Mouse (Mus musculus) embryonic fibroblast, embryonic 13.5 days (primary cell): ENCODE data around the gene Kcnh1. TPM values are rescaled to one million over a fixed set of nuclear protein-coding genes. Genes with fewer than 3 reads are reported as not detected.

Experiments used
- H3K27ac ChIP-seq: 2 replicates; pipeline ENCODE4 v1.5.1; 2012; ENCODE audit warnings: low read length, control low read depth, inconsistent platforms; ENCODE audit not compliant: insufficient read depth
- H3K4me1 ChIP-seq: 2 replicates; pipeline ENCODE4 v1.6.1; 2011; ENCODE audit warnings: low read length; ENCODE audit not compliant: control insufficient read depth, insufficient read depth
- H3K4me3 ChIP-seq: 2 replicates; pipeline ENCODE4 v1.5.1; 2011; ENCODE audit warnings: mild to moderate bottlenecking, control low read depth, low read length; ENCODE audit not compliant: insufficient read depth
- CTCF ChIP-seq: IDR thresholded peaks from 2 replicates; pipeline ENCODE4 v1.5.1; 2011; ENCODE audit warnings: mild to moderate bottlenecking, control low read depth, low read length, moderate library complexity, borderline replicate concordance; ENCODE audit not compliant: insufficient read depth
- POLR2A ChIP-seq: IDR thresholded peaks from 2 replicates; pipeline ENCODE4 v1.6.1; 2011; ENCODE audit warnings: low read depth, mild to moderate bottlenecking, control low read depth, low read length, moderate library complexity
- polyA plus RNA-seq: library from polyadenylated mRNA; stranded (reverse); fragments of >200 nt; gene quantifications from 2 replicates; pipeline ENCODE4 v1.2.4, GENCODE M21; 2011; ENCODE audit warnings: low read depth; ENCODE audit not compliant: missing spikeins, insufficient read length

Kcnh1 gene
- polyA plus RNA-seq, 1 experiment: not detected

DNA sequence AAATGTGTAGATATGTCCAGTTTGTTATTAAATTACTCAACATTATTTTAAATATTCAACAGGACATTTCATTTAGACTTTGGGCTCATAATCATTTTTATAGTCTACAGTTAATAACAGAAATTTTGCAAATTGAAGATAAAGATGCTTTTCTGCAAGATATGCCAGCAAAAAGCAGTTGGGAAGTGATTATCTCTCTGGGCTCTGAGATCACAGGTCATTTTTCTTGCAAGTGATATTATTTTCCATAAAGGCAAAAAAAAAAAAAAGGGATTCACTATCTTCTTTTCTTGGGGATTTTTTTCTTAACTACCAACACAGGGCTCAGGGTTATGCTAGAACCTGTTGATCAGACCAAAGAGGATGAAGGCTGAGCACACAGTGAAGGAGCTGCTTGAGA lies 342.4 kb downstream of the Kcnh1 start:
- no peaks in the 10 kb centered on the region for H3K4me1 ChIP-seq
- H3K4me3 ChIP-seq: no peak overlapping the region
- TF ChIP-seq POLR2A (no peak), CTCF (no peak)
- H3K27ac ChIP-seq: no peak overlapping the region

DNA sequence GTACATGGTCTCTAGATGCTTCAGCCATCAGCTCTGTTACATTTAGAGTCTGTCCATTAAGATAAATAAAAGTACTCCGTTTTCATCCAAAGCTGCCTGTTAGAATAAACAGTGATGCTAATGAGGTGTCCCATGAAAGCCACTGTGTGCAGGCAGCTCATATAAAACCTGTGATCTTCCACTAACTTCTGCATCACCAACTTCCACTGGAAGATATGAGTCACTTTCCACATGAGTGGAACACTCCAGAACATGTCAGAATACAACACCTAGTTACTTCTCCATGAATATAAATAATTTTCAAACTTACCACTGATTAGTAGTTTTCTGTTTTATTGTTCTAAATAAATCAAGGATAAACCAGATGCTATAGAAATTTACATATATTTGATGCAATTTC lies 345.9 kb downstream of the Kcnh1 start:
- Histone ChIP-seq H3K4me1 (no peaks in the 10 kb centered on the region), H3K27ac (no peak overlapping the region), H3K4me3 (no peak overlapping the region)
- TF ChIP-seq CTCF (no peak), POLR2A (no peak)

DNA sequence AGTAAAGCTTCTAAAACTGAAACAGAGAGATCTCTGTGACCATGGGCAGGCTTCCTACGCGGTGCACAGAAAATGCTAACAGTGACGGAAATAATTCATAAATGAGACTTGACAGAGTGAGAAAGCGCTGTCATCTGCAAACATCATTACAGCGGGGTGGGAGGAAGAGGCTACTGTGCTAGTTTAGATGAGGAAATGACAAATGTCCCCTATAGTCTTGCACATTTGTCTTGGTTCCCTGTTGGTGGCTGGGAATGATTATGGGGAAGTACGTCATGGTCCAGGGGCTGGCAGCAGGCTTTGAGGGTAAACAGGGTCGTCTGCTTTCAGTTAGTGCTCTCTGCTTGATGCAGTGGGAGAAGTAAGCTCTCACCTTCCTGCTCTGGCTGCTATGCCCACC lies 346.6 kb downstream of the Kcnh1 start:
- no peak overlapping the region for H3K27ac ChIP-seq
- H3K4me3 ChIP-seq: no peak overlapping the region
- TF ChIP-seq POLR2A: no peak
- no peak for TF ChIP-seq CTCF
- H3K4me1 ChIP-seq: no peaks in the 10 kb centered on the region

DNA sequence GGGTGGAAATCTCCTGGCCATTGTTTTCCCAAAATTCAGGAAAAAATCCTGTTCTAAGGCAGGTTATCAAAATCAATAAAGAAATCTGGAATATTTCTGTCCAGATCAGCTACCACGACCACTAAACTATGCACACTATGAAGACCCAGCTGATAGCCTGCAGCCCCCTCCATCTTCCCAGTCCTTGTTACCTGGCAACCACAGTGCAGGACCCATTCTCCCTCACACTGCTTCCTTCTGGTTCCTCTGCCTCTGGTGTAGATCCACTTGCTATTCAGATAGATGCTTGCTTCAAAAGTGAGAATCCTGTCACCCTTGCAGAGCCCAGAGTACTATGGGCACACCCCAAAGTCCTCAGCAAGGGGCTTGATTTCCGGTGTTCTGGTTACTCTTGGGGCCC lies 351.5 kb downstream of the Kcnh1 start:
- H3K27ac ChIP-seq: no peak overlapping the region
- no peak overlapping the region for H3K4me3 ChIP-seq
- TF ChIP-seq POLR2A (no peak), CTCF (no peak)
- no peaks in the 10 kb centered on the region for H3K4me1 ChIP-seq

DNA sequence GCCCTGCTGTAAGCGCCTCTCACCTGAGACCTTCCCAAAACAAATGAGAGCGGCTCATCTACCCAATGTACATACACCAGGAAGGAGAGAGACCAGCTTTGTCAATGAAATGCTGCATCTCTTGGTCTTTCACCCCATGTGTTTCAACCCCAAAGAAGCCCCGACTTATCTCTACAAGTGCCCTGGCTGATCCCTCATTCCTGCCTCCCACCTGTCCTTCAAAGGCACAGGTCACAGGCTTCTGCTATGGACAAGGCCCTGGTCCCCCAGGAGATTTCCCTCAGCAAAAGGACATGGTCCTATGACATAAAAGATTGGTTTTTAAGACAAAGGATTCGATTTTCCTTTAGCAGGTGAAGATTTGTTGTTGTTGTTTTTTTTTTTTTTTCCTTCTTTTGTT lies 353.1 kb downstream of the Kcnh1 start:
- Histone ChIP-seq H3K4me3 (no peak overlapping the region), H3K4me1 (no peaks in the 10 kb centered on the region), H3K27ac (no peak overlapping the region)
- TF ChIP-seq CTCF (no peak), POLR2A (no peak)

DNA sequence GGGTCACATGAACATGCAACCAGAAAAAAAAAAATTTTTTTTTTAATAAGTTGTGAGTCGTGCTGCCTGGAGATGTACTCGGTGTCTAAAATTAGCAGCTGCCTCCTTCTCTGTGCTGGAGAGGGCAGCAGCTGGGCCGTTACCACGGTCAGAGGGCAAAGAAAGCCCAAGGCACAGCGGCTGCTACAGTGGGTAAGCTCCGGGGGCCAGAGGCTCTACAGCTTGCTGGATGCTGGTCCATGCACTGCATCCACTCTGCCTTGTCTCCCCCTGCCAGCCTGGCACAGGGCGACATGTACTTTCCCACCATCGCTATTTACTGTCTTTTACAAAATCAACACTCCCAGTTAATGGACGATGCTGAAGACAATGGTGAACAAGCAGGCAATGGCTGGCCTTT lies 353.5 kb downstream of the Kcnh1 start:
- Histone ChIP-seq H3K4me1 (no peaks in the 10 kb centered on the region), H3K27ac (no peak overlapping the region), H3K4me3 (no peak overlapping the region)
- no peak for TF ChIP-seq POLR2A
- no peak for TF ChIP-seq CTCF

DNA sequence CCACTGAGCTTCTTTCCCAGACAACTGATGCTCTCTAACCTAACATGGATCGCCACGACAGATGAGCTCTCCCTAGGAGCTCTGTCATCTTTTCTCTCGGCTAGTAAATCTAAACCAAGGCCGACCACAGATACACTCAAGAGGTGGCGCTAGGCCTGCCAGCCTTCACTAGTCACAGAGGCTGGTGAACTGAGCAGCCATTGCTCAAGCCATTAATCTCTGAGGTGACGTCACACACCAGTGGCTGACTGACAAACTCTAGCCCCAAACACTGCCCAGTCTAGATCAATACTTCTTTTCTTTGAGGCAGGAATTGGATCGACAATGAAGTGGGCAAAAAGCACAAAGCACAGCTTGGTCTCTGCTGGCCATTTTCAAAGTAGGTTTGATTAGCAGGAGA lies 354.3 kb downstream of the Kcnh1 start:
- TF ChIP-seq POLR2A: no peak
- no peak for TF ChIP-seq CTCF
- Histone ChIP-seq H3K4me3 (no peak overlapping the region), H3K27ac (no peak overlapping the region), H3K4me1 (no peaks in the 10 kb centered on the region)

DNA sequence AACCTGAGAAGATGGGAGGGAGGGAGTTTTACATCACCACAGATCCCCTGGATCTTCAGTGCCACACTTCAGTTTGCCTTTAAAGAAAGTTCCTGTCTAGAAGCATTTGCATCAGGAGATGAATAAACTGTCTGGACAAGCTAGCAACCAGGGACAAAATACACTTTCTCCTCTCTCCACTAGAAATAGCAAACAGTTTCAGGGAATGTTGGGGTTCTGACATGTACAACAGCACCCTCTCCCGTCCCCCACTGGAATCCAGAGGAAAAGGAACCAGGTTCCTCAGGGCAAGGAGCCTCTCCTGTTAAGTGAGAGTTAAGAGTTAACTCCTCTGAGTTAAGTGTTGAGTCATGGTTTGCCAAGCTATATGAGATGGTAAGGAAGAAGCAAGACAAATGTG lies 356.3 kb downstream of the Kcnh1 start:
- TF ChIP-seq CTCF (no peak), POLR2A (no peak)
- Histone ChIP-seq H3K27ac (no peak overlapping the region), H3K4me1 (no peaks in the 10 kb centered on the region), H3K4me3 (no peak overlapping the region)

DNA sequence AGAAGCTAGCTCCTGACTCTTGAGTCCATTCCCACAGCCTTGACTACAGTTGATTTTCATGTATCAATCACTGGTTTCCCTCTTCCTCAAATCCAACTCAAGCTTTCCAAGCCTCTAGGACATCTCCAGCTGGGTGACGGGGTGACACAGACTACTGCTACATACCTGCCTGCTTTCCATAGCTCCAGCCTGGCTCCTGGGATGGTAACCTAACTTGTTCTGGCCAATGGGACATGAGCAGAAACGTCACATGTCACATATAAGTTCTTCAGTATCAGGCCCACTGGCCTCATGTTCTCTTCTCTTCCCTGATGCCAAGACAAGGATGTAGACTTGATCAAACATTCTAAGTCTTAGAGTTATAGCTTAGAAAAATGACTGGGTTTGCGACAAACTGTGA lies 360.0 kb downstream of the Kcnh1 start:
- TF ChIP-seq POLR2A (no peak), CTCF (no peak)
- H3K27ac ChIP-seq: no peak overlapping the region
- no peaks in the 10 kb centered on the region for H3K4me1 ChIP-seq
- H3K4me3 ChIP-seq: no peak overlapping the region

DNA sequence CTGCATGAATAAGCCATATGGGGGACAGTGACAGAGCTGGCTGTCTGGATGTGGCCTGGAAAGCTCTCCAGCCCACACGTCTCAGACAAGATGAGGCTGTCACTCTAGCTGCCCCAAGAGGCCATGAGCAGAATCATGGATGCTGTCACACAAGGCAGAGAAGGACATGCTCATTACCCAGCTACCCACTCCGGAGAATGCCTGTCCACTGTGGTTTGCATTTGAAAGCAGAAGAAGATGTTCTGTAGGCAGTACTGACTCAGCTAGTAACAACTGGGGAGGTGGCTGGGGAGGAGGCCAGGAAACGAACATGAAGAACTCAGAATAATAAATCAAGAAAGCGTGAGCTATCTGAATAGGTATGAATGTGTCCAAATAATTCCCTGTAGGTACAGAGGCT lies 364.9 kb downstream of the Kcnh1 start:
- no peak for TF ChIP-seq CTCF
- TF ChIP-seq POLR2A: no peak
- H3K4me3 ChIP-seq: no peak overlapping the region
- no peak overlapping the region for H3K27ac ChIP-seq
- no peaks in the 10 kb centered on the region for H3K4me1 ChIP-seq

DNA sequence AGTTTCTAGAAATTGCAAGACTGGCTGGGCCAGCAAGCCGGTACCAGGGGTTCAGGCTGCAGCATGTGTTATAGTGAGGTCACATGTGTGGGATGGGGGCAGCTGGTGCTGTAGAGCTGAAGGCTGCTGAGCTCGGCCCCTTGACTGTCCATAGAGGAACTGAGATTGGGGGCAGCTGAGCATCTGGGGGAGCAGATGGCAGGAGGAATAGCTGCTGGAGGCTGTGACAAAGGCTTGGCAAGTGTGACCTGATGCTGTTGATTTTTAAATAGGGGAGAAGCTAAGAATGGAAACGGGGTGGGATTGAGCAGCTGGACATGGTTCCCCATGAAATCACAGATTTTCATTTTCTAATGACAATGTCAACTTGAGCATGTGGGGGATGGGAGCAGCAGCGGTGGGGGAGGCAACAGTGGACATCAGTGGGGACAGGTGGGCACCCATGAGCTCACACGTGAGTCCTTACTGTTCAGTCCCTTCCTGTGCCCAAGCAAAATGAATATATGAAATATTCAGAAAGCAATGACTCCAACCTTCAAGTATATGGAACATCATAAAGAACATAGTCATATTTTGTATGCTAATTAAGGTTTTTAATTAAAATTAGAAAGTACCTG lies 367.5 kb downstream of the Kcnh1 start:
- TF ChIP-seq CTCF (no peak), POLR2A (no peak)
- Histone ChIP-seq H3K4me3 (no peak overlapping the region), H3K4me1 (no peaks in the 10 kb centered on the region), H3K27ac (no peak overlapping the region)
